Mouse (Mus musculus) myocyte (in vitro differentiated cells): ENCODE results near the gene 4933402N03Rik. TPM values are rescaled to one million over a fixed set of nuclear protein-coding genes. Genes with fewer than 3 reads are reported as not detected.

Experiments used
- H3K27me3 ChIP-seq: one replicate; pipeline ENCODE4 v1.6.1; 2011; ENCODE audit not compliant: control insufficient read depth, insufficient read depth, insufficient read length
- H3K36me3 ChIP-seq: one replicate; pipeline ENCODE4 v1.6.1; 2011; ENCODE audit not compliant: control insufficient read depth, insufficient read depth
- H3K4me2 ChIP-seq: one replicate; pipeline ENCODE4 v1.6.1; 2011; ENCODE audit warnings: low read depth, control low read depth
- H3K4me3 ChIP-seq: one replicate; pipeline ENCODE4 v1.5.1; 2011; ENCODE audit warnings: mild to moderate bottlenecking, control low read depth, moderate library complexity
- H3K79me2 ChIP-seq: one replicate; pipeline ENCODE4 v1.6.1; 2011; ENCODE audit not compliant: control insufficient read depth, insufficient read depth
- H3ac ChIP-seq: one replicate; pipeline ENCODE4 v1.6.1; 2011; ENCODE audit not compliant: control insufficient read depth, insufficient read length
- CEBPB ChIP-seq: IDR thresholded peaks from 2 replicates; pipeline ENCODE4 v1.6.1; 2011; ENCODE audit warnings: mild to moderate bottlenecking, moderate library complexity; ENCODE audit not compliant: poor library complexity, insufficient read depth, severe bottlenecking
- E2F4 ChIP-seq: IDR thresholded peaks from one replicate; pipeline ENCODE4 v1.6.1; 2011; ENCODE audit warnings: mild to moderate bottlenecking, control low read depth, moderate library complexity; ENCODE audit not compliant: insufficient read depth
- MAX ChIP-seq: IDR thresholded peaks from one replicate; pipeline ENCODE4 v1.6.1; 2011; ENCODE audit warnings: low read depth, mild to moderate bottlenecking, control low read depth
- MYOD1 ChIP-seq, 3 experiments: IDR thresholded peaks; one replicate each; pipeline ENCODE4 v1.6.1; 2011; ENCODE audit warnings: control low read depth in 2 of 3, low read depth in 2 of 3, mild to moderate bottlenecking in 2 of 3, moderate library complexity in 1 of 3; ENCODE audit not compliant: insufficient read length in 2 of 3, control insufficient read depth in 1 of 3
- MYOG ChIP-seq, 3 experiments: IDR thresholded peaks; one replicate each; pipeline ENCODE4 v1.6.1; 2011; ENCODE audit warnings: control low read depth in 2 of 3, low read depth in 2 of 3, mild to moderate bottlenecking in 2 of 3; ENCODE audit not compliant: insufficient read length in 2 of 3, control insufficient read depth in 1 of 3, insufficient read depth in 1 of 3
- POLR2A ChIP-seq: IDR thresholded peaks from one replicate; pipeline ENCODE4 v1.6.1; 2011; ENCODE audit warnings: low read depth, mild to moderate bottlenecking, control low read depth, moderate library complexity; ENCODE audit not compliant: insufficient read length
- POLR2AphosphoS2 ChIP-seq: IDR thresholded peaks from one replicate; pipeline ENCODE4 v1.6.1; 2011; ENCODE audit warnings: low read depth, control low read depth; ENCODE audit not compliant: insufficient read length
- REST ChIP-seq: IDR thresholded peaks from one replicate; pipeline ENCODE4 v1.6.1; 2011; ENCODE audit warnings: mild to moderate bottlenecking, control low read depth, moderate library complexity; ENCODE audit not compliant: insufficient read depth, insufficient read length
- SRF ChIP-seq: IDR thresholded peaks from one replicate; pipeline ENCODE4 v1.6.1; 2011; ENCODE audit warnings: low read depth; ENCODE audit not compliant: control insufficient read depth, insufficient read length
- TCF12 ChIP-seq: IDR thresholded peaks from one replicate; pipeline ENCODE4 v1.6.1; 2011; ENCODE audit warnings: mild to moderate bottlenecking, control low read depth; ENCODE audit not compliant: poor library complexity, insufficient read depth, severe bottlenecking
- TCF3 ChIP-seq: IDR thresholded peaks from one replicate; pipeline ENCODE4 v1.6.1; 2011; ENCODE audit warnings: low read depth, control low read depth; ENCODE audit not compliant: insufficient read length
- USF1 ChIP-seq: IDR thresholded peaks from one replicate; pipeline ENCODE4 v1.6.1; 2011; ENCODE audit warnings: low read depth, mild to moderate bottlenecking, control low read depth, moderate library complexity
- polyA plus RNA-seq: library from polyadenylated mRNA; unstranded; fragments of >200 nt; fragmentation: generic; extraction: Trizol; gene quantifications from one replicate; pipeline ENCODE4 v1.2.1, GENCODE M21; 2012; ENCODE audit warnings: missing spikeins

Gene 4933402N03Rik
- polyA plus RNA-seq, 1 experiment, result not detected

DNA sequence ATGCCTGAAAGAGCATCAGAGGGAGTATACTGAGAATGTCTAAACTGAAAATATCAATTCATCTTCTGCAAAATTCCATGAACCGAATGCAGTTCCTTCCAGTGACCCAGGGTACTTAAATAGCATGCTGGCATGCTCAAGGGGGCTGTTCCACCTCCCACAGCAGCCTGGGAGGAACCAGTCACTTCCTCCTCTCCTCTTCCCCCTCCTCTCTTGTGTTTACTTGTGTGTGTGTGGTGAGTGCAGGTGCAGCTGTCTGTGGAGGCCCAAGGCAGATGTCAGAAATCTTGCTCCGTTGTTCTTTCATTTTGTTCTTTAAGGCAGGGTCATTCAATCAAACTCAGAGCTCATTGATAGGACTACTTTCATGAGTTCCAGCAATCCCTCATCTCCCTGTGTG, 23.0 kb upstream of the 4933402N03Rik start:
- no peaks in the 10 kb centered on the region for H3K79me2 ChIP-seq
- no peak overlapping the region for H3K4me2 ChIP-seq
- TF ChIP-seq TCF12, result no peak
- TF ChIP-seq TCF3, result no peak
- TF ChIP-seq SRF, result no peak
- TF ChIP-seq MYOD1 (IDR thresholded peaks at IDR 0.05; ENCODE audit: control insufficient read depth in 1 of 3, insufficient read length in 2 of 3, low read depth in 2 of 3), result no peak
- no peak for TF ChIP-seq REST
- TF ChIP-seq POLR2AphosphoS2, result no peak
- no peak for TF ChIP-seq MYOG (IDR thresholded peaks at IDR 0.05; ENCODE audit: control insufficient read depth in 1 of 3, insufficient read depth in 1 of 3, insufficient read length in 2 of 3, low read depth in 2 of 3)
- TF ChIP-seq E2F4, result no peak
- TF ChIP-seq USF1, result no peak
- no peak for TF ChIP-seq CEBPB
- no peak for TF ChIP-seq MAX
- TF ChIP-seq POLR2A, result no peak
- H3K4me3 ChIP-seq, result no peak overlapping the region
- H3ac ChIP-seq, result no peak overlapping the region
- no peaks in the 10 kb centered on the region for H3K27me3 ChIP-seq
- no peaks in the 10 kb centered on the region for H3K36me3 ChIP-seq

DNA sequence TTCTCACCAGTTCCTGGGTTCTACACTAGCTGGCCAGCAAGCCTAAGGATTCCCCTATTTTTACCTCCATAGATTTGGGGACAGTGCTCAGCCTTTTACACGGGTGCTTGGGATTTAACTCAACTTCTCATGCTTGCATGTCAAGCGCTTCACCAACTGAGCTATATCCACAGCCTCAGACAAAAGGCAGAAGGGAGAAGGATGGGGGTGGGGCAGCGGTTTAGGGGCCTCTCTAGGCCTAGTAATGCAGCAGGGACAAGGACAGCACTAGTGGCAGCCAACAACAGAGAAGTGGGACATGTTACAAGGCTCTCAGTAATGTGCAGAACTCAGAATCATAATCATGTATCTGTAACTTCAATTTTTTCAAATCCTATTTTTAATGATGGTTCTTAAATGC, 21.7 kb upstream of the 4933402N03Rik start:
- no peak overlapping the region for H3ac ChIP-seq
- no peak for TF ChIP-seq POLR2AphosphoS2
- no peak for TF ChIP-seq POLR2A
- TF ChIP-seq MYOD1 (IDR thresholded peaks at IDR 0.05; ENCODE audit: control insufficient read depth in 1 of 3, insufficient read length in 2 of 3, low read depth in 2 of 3), result no peak
- no peak for TF ChIP-seq REST
- no peak for TF ChIP-seq MYOG (IDR thresholded peaks at IDR 0.05; ENCODE audit: control insufficient read depth in 1 of 3, insufficient read depth in 1 of 3, insufficient read length in 2 of 3, low read depth in 2 of 3)
- TF ChIP-seq TCF12, result no peak
- TF ChIP-seq USF1, result no peak
- TF ChIP-seq E2F4, result no peak
- no peak for TF ChIP-seq MAX
- no peak for TF ChIP-seq SRF
- no peak for TF ChIP-seq CEBPB
- no peak for TF ChIP-seq TCF3
- no peaks in the 10 kb centered on the region for H3K27me3 ChIP-seq
- H3K79me2 ChIP-seq, result no peaks in the 10 kb centered on the region
- no peak overlapping the region for H3K4me2 ChIP-seq
- H3K36me3 ChIP-seq, result no peaks in the 10 kb centered on the region
- no peak overlapping the region for H3K4me3 ChIP-seq

- Histone ChIP-seq H3K4me2 (no peak overlapping the region), H3K79me2 (no peaks in the 10 kb centered on the region), H3ac (no peak overlapping the region), H3K4me3 (no peak overlapping the region), H3K27me3 (no peaks in the 10 kb centered on the region), H3K36me3 (no peaks in the 10 kb centered on the region)
- no peak for TF ChIP-seq POLR2A
- TF ChIP-seq MAX, result no peak
- TF ChIP-seq POLR2AphosphoS2, result no peak
Measured at GRCm38 (mm10) chr7:131162251-131162650, 16.1 kb upstream of the 4933402N03Rik start.

- no peaks in the 10 kb centered on the region for H3K27me3 ChIP-seq
- no peaks in the 10 kb centered on the region for H3K36me3 ChIP-seq
- TF ChIP-seq SRF, result no peak
- TF ChIP-seq MYOG (IDR thresholded peaks at IDR 0.05; ENCODE audit: control insufficient read depth in 1 of 3, insufficient read depth in 1 of 3, insufficient read length in 2 of 3, low read depth in 2 of 3), result no peak
- TF ChIP-seq TCF3, result no peak
- no peak for TF ChIP-seq USF1
- TF ChIP-seq POLR2AphosphoS2, result no peak
- TF ChIP-seq POLR2A, result no peak
- no peak for TF ChIP-seq MAX
- TF ChIP-seq E2F4, result no peak
- no peak for TF ChIP-seq CEBPB
- no peak overlapping the region for H3ac ChIP-seq
- no peaks in the 10 kb centered on the region for H3K79me2 ChIP-seq
- no peak overlapping the region for H3K4me2 ChIP-seq
- H3K4me3 ChIP-seq, result no peak overlapping the region
Measured at GRCm38 (mm10) chr7:131153044-131153443, 6.9 kb upstream of the 4933402N03Rik start.

DNA sequence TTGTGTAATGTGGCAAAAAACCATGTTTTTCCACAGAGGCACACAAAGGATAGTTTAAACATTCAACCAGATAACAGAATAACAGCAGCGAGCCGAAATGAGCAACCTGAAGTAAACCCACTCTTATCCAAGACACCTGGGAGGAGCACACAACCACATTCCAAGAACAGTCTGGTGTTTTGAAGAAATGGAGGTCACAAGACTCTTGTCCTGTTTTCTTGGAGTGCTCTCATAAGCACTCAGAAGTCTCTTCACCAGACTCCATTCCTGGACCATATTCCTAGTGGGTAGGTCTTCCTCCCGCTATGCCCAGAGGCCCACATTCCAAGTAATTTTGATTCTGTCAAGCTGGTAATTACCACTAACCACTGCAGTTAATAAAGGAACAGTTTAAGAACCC, 4.1 kb upstream of the 4933402N03Rik start:
- Histone ChIP-seq H3K36me3 (no peaks in the 10 kb centered on the region), H3K4me2 (no peak overlapping the region), H3ac (no peak overlapping the region), H3K4me3 (no peak overlapping the region), H3K27me3 (no peaks in the 10 kb centered on the region), H3K79me2 (no peaks in the 10 kb centered on the region)
- no peak for TF ChIP-seq TCF3

GRCm38 (mm10) chr7:131133181-131133580, 12.9 kb downstream of the 4933402N03Rik start:
- TF ChIP-seq SRF, result no peak
- TF ChIP-seq USF1, result no peak
- no peak for TF ChIP-seq MYOD1 (IDR thresholded peaks at IDR 0.05; ENCODE audit: control insufficient read depth in 1 of 3, insufficient read length in 2 of 3, low read depth in 2 of 3)
- no peak for TF ChIP-seq MAX
- no peak for TF ChIP-seq CEBPB
- no peak for TF ChIP-seq POLR2A
- TF ChIP-seq MYOG (IDR thresholded peaks at IDR 0.05; ENCODE audit: control insufficient read depth in 1 of 3, insufficient read depth in 1 of 3, insufficient read length in 2 of 3, low read depth in 2 of 3), result no peak
- no peak for TF ChIP-seq REST
- no peak for TF ChIP-seq TCF12
- TF ChIP-seq POLR2AphosphoS2, result no peak
- no peak for TF ChIP-seq E2F4
- TF ChIP-seq TCF3, result no peak
- Histone ChIP-seq H3K27me3 (no peaks in the 10 kb centered on the region), H3ac (no peak overlapping the region), H3K4me2 (no peak overlapping the region), H3K79me2 (no peaks in the 10 kb centered on the region), H3K36me3 (no peaks in the 10 kb centered on the region), H3K4me3 (no peak overlapping the region)
